ENCODE assay signal across 8 mouse cellular contexts in genomic region chr11:20913598-20914296, GRCm38 (mm10).
DNase-seq lines count a peak whose midpoint lies in the region; ATAC-seq and TF ChIP-seq lines count a peak whose summit lies in the region.

No protein-coding gene starts in this region.

- 23% methylated on average over 8 of the region's 8 CpGs for WGBS in intestine, embryonic 15.5 days
- 27% methylated on average over 8 of the region's 8 CpGs for WGBS in midbrain, embryonic 10.5 days

- no peak overlapping the region for H3K27ac ChIP-seq in cortical plate, adult 2 months (ENCODE audit: insufficient read depth, low read length)
- H3K27ac ChIP-seq in intestine, embryonic 15.5 days = no peak overlapping the region
- peak overlapping the region; percentile 59; the same call in 1 of the 2 replicates for H3K27ac ChIP-seq in midbrain, embryonic 10.5 days (replicated peaks)

- H3K4me3 ChIP-seq in cortical plate, adult 2 months (ENCODE audit: insufficient read depth, low read length) = no peak overlapping the region
- H3K4me3 ChIP-seq in intestine, embryonic 15.5 days (replicated peaks) = no peak overlapping the region
- no peak overlapping the region for H3K4me3 ChIP-seq in midbrain, embryonic 10.5 days

- no peaks in the 10 kb centered on the region for H3K9me3 ChIP-seq in intestine, embryonic 15.5 days
- no peaks in the 10 kb centered on the region for H3K9me3 ChIP-seq in midbrain, embryonic 10.5 days (replicated peaks)

- intact Hi-C loops in left cerebral cortex, postnatal 14 days (cut with DNase I) = loop anchor here (1.0 to 5.0 kb wide), 4 partner anchors 119 to 456 kb away; no protein-coding TSS in a partner anchor

- no peak overlapping the region for H3K4me2 ChIP-seq in intestine, embryonic 15.5 days (replicated peaks)

- TF ChIP-seq CTCF in cortical plate, adult 2 months (IDR thresholded peaks at IDR 0.05; ENCODE audit: extremely low read depth, insufficient read depth, low read length) = peak; percentile 97

- H3K36me3 ChIP-seq in intestine, embryonic 15.5 days = no peaks in the 10 kb centered on the region
- H3K36me3 ChIP-seq in midbrain, embryonic 10.5 days = no peaks in the 10 kb centered on the region

- peaks cover 4% of the 10 kb centered on the region; the same call in 1 of the 2 replicates for H3K4me1 ChIP-seq in cortical plate, adult 2 months (ENCODE audit: control insufficient read depth, insufficient read depth, low read length)
- peaks cover 20% of the 10 kb centered on the region for H3K4me1 ChIP-seq in intestine, embryonic 15.5 days (replicated peaks)
- H3K4me1 ChIP-seq in midbrain, embryonic 10.5 days = peaks cover 24% of the 10 kb centered on the region

- H3K27me3 ChIP-seq in intestine, embryonic 15.5 days (replicated peaks) = no peaks in the 10 kb centered on the region
- no peaks in the 10 kb centered on the region for H3K27me3 ChIP-seq in midbrain, embryonic 10.5 days (ENCODE audit: low read depth, poor library complexity, severe bottlenecking)

- no peak for TF ChIP-seq POLR2A in cortical plate, adult 2 months (IDR thresholded peaks at IDR 0.05; ENCODE audit: extremely low read depth, insufficient read depth, low read length)

- ATAC-seq in intestine, embryonic 15.5 days = peak; percentile 32; the same call in 1 of the 2 replicates

- H3K9ac ChIP-seq in intestine, embryonic 15.5 days = no peak overlapping the region

- DNase-seq in adrenal gland, adult 2 months = peak; percentile 81
- DNase-seq in gastrocnemius, postnatal 10 days = peak; percentile 88
- DNase-seq in left cerebral cortex, postnatal 14 days (ENCODE audit: low spot score in 2 of 2) = peak; percentile 86 to 93
- DNase-seq in midbrain, embryonic 10.5 days (ENCODE audit: low spot score) = peak; percentile 84
- peak; percentile 54 to 72 for DNase-seq in right cerebral cortex, postnatal 36 days (ENCODE audit: low spot score in 2 of 2)
- DNase-seq in yolk sac, embryonic 10.5 days (ENCODE audit: low spot score) = peak; percentile 76
